Mouse (Mus musculus): Measurements from ENCODE around the gene Gatad2a. TPM values are rescaled to one million over a fixed set of nuclear protein-coding genes. Genes with fewer than 3 reads are reported as not detected.

Gatad2a gene
- polyA plus RNA-seq, 1 experiment from 2014 or later = 49.6 TPM

GRCm38 (mm10) chr8:69887289-69888243 lies 108.6 kb downstream of the Gatad2a start, which contains the start of gene Cilp2:
TSS of gene Cilp2 (minus strand) at chr8:69887687.
- Histone ChIP-seq H3K4me3 (ENCODE audit: low read depth, low read length) (peak within 1 kb of the TSS; percentile 17), H3K9me3 (ENCODE audit: control insufficient read depth, low read depth, low read length) (no peaks in the 10 kb centered on the region), H3K36me3 (ENCODE audit: control insufficient read depth, insufficient read depth, low read length) (no peaks in the 10 kb centered on the region; the same call in 1 of the 2 replicates), H3K27me3 (ENCODE audit: control insufficient read depth, insufficient read depth, low read length) (peaks cover 72% of the 10 kb centered on the region), H3K27ac (ENCODE audit: low read length) (no peak within 1 kb of the TSS), H3K4me1 (ENCODE audit: control insufficient read depth, insufficient read depth, low read length) (peaks cover 15% of the 10 kb centered on the region), H3K4me2 (replicated peaks; ENCODE audit: low read depth, low read length) (peak within 1 kb of the TSS; percentile 34), H3K9ac (replicated peaks; ENCODE audit: low read depth, low read length) (no peak within 1 kb of the TSS)
- 2% methylated on average over 58 of the region's 60 CpGs for WGBS
- ATAC-seq (ENCODE audit: insufficient number of reproducible peaks, insufficient read depth, low FRiP score, low read depth) = 0 out of 2 replicates have a peak, but pooled peaks have one; percentile 5

- Histone ChIP-seq H3K4me1 (ENCODE audit: control insufficient read depth, insufficient read depth, low read length) (peaks cover 16% of the 10 kb centered on the region; the same call in 1 of the 2 replicates), H3K36me3 (ENCODE audit: control insufficient read depth, insufficient read depth, low read length) (no peaks in the 10 kb centered on the region)
Observed at GRCm38 (mm10) chr8:69884141-69884540, 112.0 kb downstream of the Gatad2a start.

GRCm38 (mm10) chr8:69882833-69883600 lies 113.2 kb downstream of the Gatad2a start:
- ATAC-seq (ENCODE audit: insufficient number of reproducible peaks, insufficient read depth, low FRiP score, low read depth) = no peak

More at GRCm38 (mm10) chr8:69884141-69884540, 112.0 kb downstream of the Gatad2a start:
- no peak overlapping the region for H3K27ac ChIP-seq (ENCODE audit: low read length)
- no peak overlapping the region for H3K4me3 ChIP-seq (ENCODE audit: low read depth, low read length)
- H3K27me3 ChIP-seq (ENCODE audit: control insufficient read depth, insufficient read depth, low read length) = peaks cover 91% of the 10 kb centered on the region
- no peak overlapping the region for H3K4me2 ChIP-seq (replicated peaks; ENCODE audit: low read depth, low read length)
- WGBS = 57% methylated on average over 13 of the region's 13 CpGs
- H3K9ac ChIP-seq (replicated peaks; ENCODE audit: low read depth, low read length) = no peak overlapping the region
- no peak for ATAC-seq (ENCODE audit: insufficient number of reproducible peaks, insufficient read depth, low FRiP score, low read depth)
- no peaks in the 10 kb centered on the region for H3K9me3 ChIP-seq (ENCODE audit: control insufficient read depth, low read depth, low read length)

GRCm38 (mm10) chr8:69882021-69882756 lies 114.0 kb downstream of the Gatad2a start:
- ATAC-seq (ENCODE audit: insufficient number of reproducible peaks, insufficient read depth, low FRiP score, low read depth) = peak; percentile 57; the same call in 1 of the 2 replicates
- peaks cover 78% of the 10 kb centered on the region for H3K27me3 ChIP-seq (ENCODE audit: control insufficient read depth, insufficient read depth, low read length)
- no peak overlapping the region for H3K9ac ChIP-seq (replicated peaks; ENCODE audit: low read depth, low read length)
- no peaks in the 10 kb centered on the region for H3K9me3 ChIP-seq (ENCODE audit: control insufficient read depth, low read depth, low read length)
- H3K36me3 ChIP-seq (ENCODE audit: control insufficient read depth, insufficient read depth, low read length) = no peaks in the 10 kb centered on the region
- H3K4me1 ChIP-seq (ENCODE audit: control insufficient read depth, insufficient read depth, low read length) = 0 out of 2 replicates have a peak, but pooled peaks cover 4% of the 10 kb centered on the region
- peak overlapping the region; percentile 49 for H3K4me2 ChIP-seq (replicated peaks; ENCODE audit: low read depth, low read length)
- no peak overlapping the region for H3K27ac ChIP-seq (ENCODE audit: low read length)
- 7% methylated on average over 102 of the region's 103 CpGs for WGBS
- peak overlapping the region; percentile 35 for H3K4me3 ChIP-seq (ENCODE audit: low read depth, low read length)

More at GRCm38 (mm10) chr8:69882833-69883600, 113.2 kb downstream of the Gatad2a start:
- Histone ChIP-seq H3K4me3 (ENCODE audit: low read depth, low read length) (peak overlapping the region; percentile 35), H3K9me3 (ENCODE audit: control insufficient read depth, low read depth, low read length) (no peaks in the 10 kb centered on the region), H3K27ac (ENCODE audit: low read length) (no peak overlapping the region), H3K4me1 (ENCODE audit: control insufficient read depth, insufficient read depth, low read length) (peaks cover 5% of the 10 kb centered on the region; the same call in 1 of the 2 replicates), H3K4me2 (replicated peaks; ENCODE audit: low read depth, low read length) (peak overlapping the region; percentile 49; the same call in 1 of the 2 replicates), H3K9ac (replicated peaks; ENCODE audit: low read depth, low read length) (no peak overlapping the region), H3K27me3 (ENCODE audit: control insufficient read depth, insufficient read depth, low read length) (peaks cover 85% of the 10 kb centered on the region), H3K36me3 (ENCODE audit: control insufficient read depth, insufficient read depth, low read length) (no peaks in the 10 kb centered on the region)
- 17% methylated on average over 51 of the region's 52 CpGs for WGBS

GRCm38 (mm10) chr8:69881261-69881865 lies 114.8 kb downstream of the Gatad2a start:
- H3K36me3 ChIP-seq (ENCODE audit: control insufficient read depth, insufficient read depth, low read length) = no peaks in the 10 kb centered on the region
- H3K27ac ChIP-seq (ENCODE audit: low read length) = no peak overlapping the region
- 21% methylated on average over 79 of the region's 79 CpGs for WGBS
- no peaks in the 10 kb centered on the region for H3K9me3 ChIP-seq (ENCODE audit: control insufficient read depth, low read depth, low read length)
- ATAC-seq (ENCODE audit: insufficient number of reproducible peaks, insufficient read depth, low FRiP score, low read depth) = 0 out of 2 replicates have a peak, but pooled peaks have one; percentile 1
- H3K4me2 ChIP-seq (replicated peaks; ENCODE audit: low read depth, low read length) = peak overlapping the region; percentile 49
- no peak overlapping the region for H3K9ac ChIP-seq (replicated peaks; ENCODE audit: low read depth, low read length)
- peaks cover 70% of the 10 kb centered on the region for H3K27me3 ChIP-seq (ENCODE audit: control insufficient read depth, insufficient read depth, low read length)
- H3K4me1 ChIP-seq (ENCODE audit: control insufficient read depth, insufficient read depth, low read length) = 0 out of 2 replicates have a peak, but pooled peaks cover 4% of the 10 kb centered on the region
- peak overlapping the region; percentile 35 for H3K4me3 ChIP-seq (ENCODE audit: low read depth, low read length)

- Histone ChIP-seq H3K4me2 (replicated peaks; ENCODE audit: low read depth, low read length) (peak overlapping the region; percentile 49), H3K9me3 (ENCODE audit: control insufficient read depth, low read depth, low read length) (no peaks in the 10 kb centered on the region), H3K36me3 (ENCODE audit: control insufficient read depth, insufficient read depth, low read length) (no peaks in the 10 kb centered on the region), H3K4me3 (ENCODE audit: low read depth, low read length) (peak overlapping the region; percentile 35; the same call in 1 of the 2 replicates), H3K27ac (ENCODE audit: low read length) (no peak overlapping the region), H3K4me1 (ENCODE audit: control insufficient read depth, insufficient read depth, low read length) (0 out of 2 replicates have a peak, but pooled peaks cover 4% of the 10 kb centered on the region), H3K27me3 (ENCODE audit: control insufficient read depth, insufficient read depth, low read length) (peaks cover 66% of the 10 kb centered on the region), H3K9ac (replicated peaks; ENCODE audit: low read depth, low read length) (no peak overlapping the region)
- no peak for ATAC-seq (ENCODE audit: insufficient number of reproducible peaks, insufficient read depth, low FRiP score, low read depth)
- 15% methylated on average over 37 of the region's 37 CpGs for WGBS
Observed at GRCm38 (mm10) chr8:69880841-69881240, 115.3 kb downstream of the Gatad2a start.

GRCm38 (mm10) chr8:69879678-69880077 lies 116.5 kb downstream of the Gatad2a start:
- H3K4me1 ChIP-seq (ENCODE audit: control insufficient read depth, insufficient read depth, low read length) = 0 out of 2 replicates have a peak, but pooled peaks cover 4% of the 10 kb centered on the region
- H3K27ac ChIP-seq (ENCODE audit: low read length) = no peak overlapping the region
- no peaks in the 10 kb centered on the region for H3K9me3 ChIP-seq (ENCODE audit: control insufficient read depth, low read depth, low read length)
- no peak overlapping the region for H3K4me2 ChIP-seq (replicated peaks; ENCODE audit: low read depth, low read length)
- H3K27me3 ChIP-seq (ENCODE audit: control insufficient read depth, insufficient read depth, low read length) = peaks cover 56% of the 10 kb centered on the region
- WGBS = 59% methylated on average over 8 of the region's 8 CpGs
- H3K9ac ChIP-seq (replicated peaks; ENCODE audit: low read depth, low read length) = no peak overlapping the region
- H3K36me3 ChIP-seq (ENCODE audit: control insufficient read depth, insufficient read depth, low read length) = no peaks in the 10 kb centered on the region
- no peak overlapping the region for H3K4me3 ChIP-seq (ENCODE audit: low read depth, low read length)
- no peak for ATAC-seq (ENCODE audit: insufficient number of reproducible peaks, insufficient read depth, low FRiP score, low read depth)

Measured in stomach, embryonic 14.5 days (tissue).